In genomic region chr1:69286374-69286773, GRCm38 (mm10) we compare ENCODE assay signal across 13 mouse cellular contexts.
"Had no signal": no experiment of that assay in that cellular context is flagged by ENCODE, and none has a peak within 500 bp of the region (broad histone marks: within the 10 kb centered on the region; RNA-seq: fewer than 3 reads in every experiment).

No protein-coding gene starts in this region.

- H3K4me2 ChIP-seq: liver, embryonic 11.5 days; liver, embryonic 15.5 days; midbrain, embryonic 13.5 days; neural tube, embryonic 15.5 days had no signal

- H3K36me3 ChIP-seq: limb, embryonic 10.5 days; liver, embryonic 15.5 days; midbrain, embryonic 13.5 days; neural tube, embryonic 15.5 days had no signal

- H3K27ac ChIP-seq: layer of hippocampus, adult 2 months; limb, embryonic 10.5 days; liver, embryonic 15.5 days; midbrain, embryonic 13.5 days; neural tube, embryonic 15.5 days had no signal

- H3K4me1 ChIP-seq: limb, embryonic 10.5 days; liver, embryonic 15.5 days; midbrain, embryonic 13.5 days; neural tube, embryonic 15.5 days had no signal

- ATAC-seq: lung, postnatal 0 days; midbrain, embryonic 13.5 days had no signal

- H3K9me3 ChIP-seq: limb, embryonic 10.5 days; liver, embryonic 15.5 days; midbrain, embryonic 13.5 days; neural tube, embryonic 15.5 days had no signal

- H3K9ac ChIP-seq: liver, embryonic 15.5 days; midbrain, embryonic 13.5 days; neural tube, embryonic 15.5 days had no signal

- DNase-seq: kidney, postnatal 10 days; kidney, postnatal 4 days; lung, adult 2 months; lung, postnatal 36 days; right cerebral cortex, adult 18-20 months; right cerebral cortex, postnatal 4 days had no signal

- H3K4me3 ChIP-seq: layer of hippocampus, adult 2 months; limb, embryonic 10.5 days; liver, embryonic 15.5 days; midbrain, embryonic 13.5 days; neural tube, embryonic 15.5 days had no signal

- H3K27me3 ChIP-seq: liver, embryonic 15.5 days; midbrain, embryonic 13.5 days; neural tube, embryonic 15.5 days had no signal
